Mouse (Mus musculus) ES-E14 (cell line): Measurements from ENCODE around the gene Morc3.
"Not testable (repeated sequence)": the region's sequence is repeated elsewhere in the genome, so short reads cannot be mapped to it uniquely, and the experiment has no call there.

Experiments used
- CHD2 ChIP-seq: IDR thresholded peaks from 2 replicates; pipeline ENCODE4 v1.6.1; 2014; ENCODE audit warnings: mild to moderate bottlenecking, low read depth, low read length, inconsistent platforms
- MAFK ChIP-seq: IDR thresholded peaks from 2 replicates; pipeline ENCODE4 v1.6.1; 2014; ENCODE audit warnings: mild to moderate bottlenecking, low read depth, low read length, inconsistent platforms; ENCODE audit not compliant: insufficient read depth
- ZNF384 ChIP-seq: IDR thresholded peaks from 2 replicates; pipeline ENCODE4 v1.6.1; 2012; ENCODE audit warnings: low read depth, low read length, inconsistent platforms

DNA sequence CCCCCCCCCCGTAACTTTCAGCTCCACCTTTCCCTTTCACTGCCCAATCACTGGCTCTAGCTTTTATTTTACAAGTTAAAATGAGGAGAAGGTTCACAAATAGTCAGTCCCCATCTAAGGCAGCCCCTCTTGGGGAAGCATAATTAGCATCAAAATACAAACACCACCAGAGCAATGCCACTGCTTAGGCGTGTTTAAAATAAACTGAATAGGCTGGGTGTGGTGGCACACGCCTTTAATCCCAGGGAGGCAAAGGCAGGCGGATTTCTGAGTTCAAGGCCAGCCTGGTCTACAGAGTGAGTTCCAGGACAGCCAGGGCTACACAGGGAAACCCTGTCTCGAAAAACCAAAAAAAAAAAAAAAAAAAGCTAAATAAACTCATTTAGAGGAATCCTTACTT, 5.4 kb upstream of the Morc3 start:
- TF ChIP-seq MAFK, result not testable (repeated sequence)
- TF ChIP-seq ZNF384, result peak; percentile 71; the same call in 1 of the 2 replicates
- 0 out of 2 replicates have a peak, but pooled peaks have one; percentile 45 for TF ChIP-seq CHD2
